Mouse (Mus musculus): Measurements from ENCODE around the gene Tcf12.
A peak's percentile ranks its signal among the peaks of the same experiment; 100 is the strongest.

Gene Tcf12

GRCm38 (mm10) chr9:72088893-72089611 is 22.6 kb downstream of the Tcf12 start:
- no peak for DNase-seq (ENCODE audit: low spot score)

- DNase-seq (ENCODE audit: low spot score), result no peak
These were observed 26.7 kb downstream of the Tcf12 start for GRCm38 (mm10) chr9:72085017-72085416.

DNA sequence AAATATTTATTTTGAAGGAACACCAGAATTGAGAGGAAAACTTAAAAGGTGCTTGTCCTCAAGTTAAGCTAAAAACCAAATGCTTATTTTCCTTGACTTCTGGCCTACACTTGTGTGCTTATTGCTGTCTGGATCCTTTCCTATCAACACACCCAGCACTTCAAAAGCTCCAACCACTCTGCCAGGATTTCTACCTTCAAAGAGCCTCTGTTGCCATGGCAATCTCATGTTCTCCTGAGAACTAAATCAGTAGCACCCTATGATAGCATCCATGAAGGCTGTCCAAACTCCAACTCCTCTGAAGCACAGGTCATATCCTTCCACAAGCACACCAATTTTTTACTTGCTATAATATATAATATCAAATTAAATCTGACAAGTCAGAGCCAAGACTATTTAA is 27.5 kb downstream of the Tcf12 start:
- peak; percentile 27 for DNase-seq (ENCODE audit: low spot score)

GRCm38 (mm10) chr9:72076158-72076557 is 35.5 kb downstream of the Tcf12 start:
- DNase-seq (ENCODE audit: low spot score), result no peak

GRCm38 (mm10) chr9:72066151-72066550 is 45.5 kb downstream of the Tcf12 start:
- no peak for DNase-seq (ENCODE audit: low spot score)

DNA sequence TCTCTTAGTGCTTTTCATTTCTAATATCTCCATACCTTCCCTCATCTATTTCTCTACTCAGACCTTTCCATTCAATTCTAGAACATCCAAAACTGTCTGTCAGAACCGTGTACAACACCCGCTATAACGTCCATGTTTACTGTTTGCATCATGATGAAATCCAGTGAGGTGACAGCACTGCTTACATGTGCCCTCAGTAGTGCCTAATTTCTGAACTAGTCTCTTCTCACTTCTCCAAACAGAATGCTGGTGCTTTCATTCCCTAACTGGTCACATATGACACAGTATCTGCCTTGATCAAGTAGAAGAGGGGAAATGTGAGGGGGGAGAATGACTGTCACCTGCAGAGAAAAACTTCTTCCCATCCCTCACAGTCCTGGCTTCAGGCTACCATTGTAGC is 58.5 kb downstream of the Tcf12 start:
- DNase-seq (ENCODE audit: low spot score), result no peak

GRCm38 (mm10) chr9:72040156-72040555 is 71.5 kb downstream of the Tcf12 start:
- no peak for DNase-seq (ENCODE audit: low spot score)

- DNase-seq (ENCODE audit: low spot score), result no peak
These were observed 72.3 kb downstream of the Tcf12 start for GRCm38 (mm10) chr9:72039369-72039768.

GRCm38 (mm10) chr9:72037059-72037516 is 74.6 kb downstream of the Tcf12 start:
- no peak for DNase-seq (ENCODE audit: low spot score)

GRCm38 (mm10) chr9:72036257-72036656 is 75.4 kb downstream of the Tcf12 start:
- DNase-seq (ENCODE audit: low spot score), result no peak

- DNase-seq (ENCODE audit: low spot score), result no peak
These were observed 78.4 kb downstream of the Tcf12 start for GRCm38 (mm10) chr9:72033271-72033670.

DNA sequence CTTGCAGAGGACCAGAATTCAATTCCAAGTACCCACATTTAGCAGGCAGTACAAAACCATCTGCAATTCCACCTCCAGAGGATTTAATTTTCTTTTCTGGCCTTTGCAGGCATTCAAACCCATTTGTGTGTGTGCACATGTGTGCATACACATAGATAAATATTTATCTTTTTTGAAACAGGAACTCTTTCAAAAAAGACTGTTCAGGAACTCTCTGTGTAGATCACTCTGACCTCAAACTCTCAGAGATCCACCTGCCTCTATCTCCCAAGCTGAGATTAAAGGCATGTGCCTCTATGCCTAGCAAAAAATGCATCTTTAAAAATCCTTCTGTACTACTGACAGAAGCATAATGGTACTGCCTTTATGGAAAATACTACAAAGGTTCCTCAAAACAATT is 81.4 kb downstream of the Tcf12 start:
- no peak for DNase-seq (ENCODE audit: low spot score)

- no peak for DNase-seq (ENCODE audit: low spot score)
These were observed 82.1 kb downstream of the Tcf12 start for GRCm38 (mm10) chr9:72029601-72030000.

- no peak for DNase-seq (ENCODE audit: low spot score)
These were observed 88.4 kb downstream of the Tcf12 start for GRCm38 (mm10) chr9:72023274-72023673.

DNA sequence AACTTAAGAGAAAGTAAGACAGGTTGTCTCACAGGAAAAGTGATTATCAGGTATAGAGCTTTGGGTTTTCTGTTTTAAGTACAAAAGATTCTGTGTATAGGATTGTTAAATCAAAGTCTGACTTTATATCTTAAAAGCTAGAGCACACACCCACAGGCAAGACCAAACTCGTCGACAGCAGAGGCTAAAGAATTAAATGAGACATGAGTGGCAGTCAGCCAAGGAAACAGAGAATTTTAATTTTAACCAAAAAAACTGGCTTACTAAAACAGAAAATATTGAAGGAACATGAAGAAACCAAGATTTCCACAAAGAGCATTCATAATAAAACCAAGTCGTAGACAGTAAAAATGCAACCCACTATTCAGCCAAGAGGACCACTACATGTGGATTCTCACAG is 90.2 kb downstream of the Tcf12 start:
- DNase-seq (ENCODE audit: low spot score), result no peak

DNA sequence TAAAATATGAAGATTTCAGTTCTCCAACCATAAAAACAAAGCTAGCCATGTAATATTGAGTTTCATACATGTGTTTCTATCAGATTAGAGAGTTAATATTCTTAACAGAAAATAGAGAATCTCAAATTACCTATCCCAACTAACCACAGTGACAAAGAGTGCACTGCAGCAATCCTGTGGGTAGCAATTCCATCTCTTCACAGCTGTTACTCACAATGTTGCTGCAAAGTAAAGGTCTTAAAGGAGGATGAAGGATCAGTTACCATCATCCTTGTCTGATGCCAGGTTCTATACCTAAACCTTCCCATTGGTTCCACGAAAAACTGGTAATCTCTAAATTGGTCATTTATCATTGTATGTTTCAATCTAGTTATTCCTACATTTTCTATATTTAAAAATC is 95.7 kb downstream of the Tcf12 start:
- no peak for DNase-seq (ENCODE audit: low spot score)

GRCm38 (mm10) chr9:72014585-72015381 is 96.9 kb downstream of the Tcf12 start:
- DNase-seq (ENCODE audit: low spot score), result no peak

GRCm38 (mm10) chr9:72013541-72013940 is 98.1 kb downstream of the Tcf12 start:
- DNase-seq (ENCODE audit: low spot score), result no peak

- DNase-seq (ENCODE audit: low spot score), result no peak
These were observed 103.0 kb downstream of the Tcf12 start for GRCm38 (mm10) chr9:72008634-72009033.

DNA sequence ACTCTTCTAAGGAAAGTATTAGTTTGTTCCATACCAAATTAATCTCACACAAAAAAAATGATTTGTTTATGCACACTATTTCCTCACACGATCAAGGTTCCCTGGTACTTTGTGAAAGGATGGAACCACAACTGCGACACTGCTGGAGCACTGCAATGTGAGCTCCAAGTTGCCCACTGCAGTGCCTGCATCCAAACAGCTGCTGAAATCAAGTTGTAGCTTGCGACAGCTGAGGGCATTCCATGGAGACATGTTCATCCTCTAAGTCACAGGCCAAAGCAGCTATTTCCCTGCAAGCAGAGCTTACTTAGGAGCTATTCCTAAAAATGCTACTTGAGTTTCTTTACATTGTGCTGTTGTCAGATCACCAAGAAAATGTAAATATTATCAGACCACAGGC is 120.5 kb downstream of the Tcf12 start:
- no peak for DNase-seq (ENCODE audit: low spot score)

GRCm38 (mm10) chr9:71990376-71990775 is 121.3 kb downstream of the Tcf12 start:
- no peak for DNase-seq (ENCODE audit: low spot score)

- DNase-seq (ENCODE audit: low spot score), result no peak
These were observed 122.0 kb downstream of the Tcf12 start for GRCm38 (mm10) chr9:71989663-71990062.

- DNase-seq (ENCODE audit: low spot score), result no peak
These were observed 125.0 kb downstream of the Tcf12 start for GRCm38 (mm10) chr9:71986716-71987115.

Data from layer of hippocampus, adult 11-12 months (tissue).